Mouse (Mus musculus): ENCODE results near the gene Ppp3ca. TPM values are rescaled to one million over a fixed set of nuclear protein-coding genes. Genes with fewer than 3 reads are reported as not detected.

Ppp3ca gene
- polyA plus RNA-seq, 1 experiment from 2014 or later, result 190 TPM

DNA sequence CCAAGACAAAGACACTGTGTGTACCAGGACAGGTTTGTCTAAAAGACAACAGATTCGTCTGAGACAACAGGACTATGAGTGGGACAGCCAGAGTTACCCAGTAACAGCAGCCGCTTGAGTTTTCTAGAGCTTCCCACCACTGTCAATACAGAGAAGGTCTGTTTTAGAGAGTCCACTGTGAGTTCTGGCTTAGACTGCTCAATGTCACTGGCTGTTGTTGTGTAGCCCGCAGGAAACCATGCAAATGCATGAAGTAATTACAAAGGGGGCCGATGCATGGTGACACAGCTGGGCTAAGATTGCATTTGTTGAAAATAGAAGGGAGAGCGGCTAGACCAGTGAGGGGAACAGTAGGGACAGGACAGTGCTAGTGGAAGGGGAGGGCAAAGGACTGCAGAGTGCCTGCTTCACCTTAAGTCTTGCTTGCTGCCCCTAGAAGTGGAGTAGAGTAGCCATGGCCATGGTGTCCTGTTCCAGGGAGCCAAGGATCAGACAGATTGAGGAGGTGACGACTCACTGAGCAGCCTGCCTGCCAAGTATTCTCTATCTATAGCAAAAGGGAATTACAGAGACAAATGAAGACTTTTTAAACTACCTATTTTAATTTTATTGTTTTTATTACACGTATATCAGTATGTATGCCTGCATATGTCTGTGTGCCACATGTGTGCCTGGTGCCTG lies 174.0 kb downstream of the Ppp3ca start:
- Histone ChIP-seq H3K9ac (replicated peaks) (no peak overlapping the region), H3K4me2 (no peak overlapping the region), H3K27me3 (replicated peaks) (no peaks in the 10 kb centered on the region), H3K9me3 (replicated peaks) (no peaks in the 10 kb centered on the region), H3K4me1 (peaks cover 22% of the 10 kb centered on the region), H3K27ac (replicated peaks) (0 out of 2 replicates have a peak overlapping the region, but pooled peaks have one; percentile 0), H3K36me3 (no peaks in the 10 kb centered on the region), H3K4me3 (replicated peaks) (no peak overlapping the region)
- no peak for ATAC-seq (ENCODE audit: low FRiP score)
- 50% methylated on average over 7 of the region's 7 CpGs for WGBS

DNA sequence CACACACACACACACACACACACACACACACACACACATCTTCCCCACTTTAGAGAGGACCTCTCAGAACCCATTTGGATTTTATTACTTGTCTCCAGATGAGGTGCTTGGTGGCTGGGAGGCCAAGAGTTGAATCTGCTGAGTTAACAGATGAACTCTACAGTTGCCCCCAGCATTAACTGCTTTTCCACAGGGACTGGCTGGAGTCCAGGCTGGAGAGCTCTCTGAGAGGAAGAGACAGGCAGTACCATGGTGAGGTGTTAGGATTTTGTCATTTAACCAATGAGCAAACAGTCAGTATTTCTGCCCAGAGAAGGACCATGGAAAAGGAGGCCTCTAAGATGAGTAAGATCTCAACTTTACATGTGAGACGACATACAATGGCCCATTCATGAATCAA lies 179.1 kb downstream of the Ppp3ca start:
- Histone ChIP-seq H3K36me3 (no peaks in the 10 kb centered on the region), H3K9ac (replicated peaks) (no peak overlapping the region), H3K4me3 (replicated peaks) (no peak overlapping the region), H3K27ac (replicated peaks) (no peak overlapping the region), H3K27me3 (replicated peaks) (no peaks in the 10 kb centered on the region), H3K9me3 (replicated peaks) (no peaks in the 10 kb centered on the region), H3K4me2 (no peak overlapping the region), H3K4me1 (peaks cover 3% of the 10 kb centered on the region)
- WGBS, result 89% methylated on average over 1 of the region's 1 CpGs
- ATAC-seq (ENCODE audit: low FRiP score), result no peak

DNA sequence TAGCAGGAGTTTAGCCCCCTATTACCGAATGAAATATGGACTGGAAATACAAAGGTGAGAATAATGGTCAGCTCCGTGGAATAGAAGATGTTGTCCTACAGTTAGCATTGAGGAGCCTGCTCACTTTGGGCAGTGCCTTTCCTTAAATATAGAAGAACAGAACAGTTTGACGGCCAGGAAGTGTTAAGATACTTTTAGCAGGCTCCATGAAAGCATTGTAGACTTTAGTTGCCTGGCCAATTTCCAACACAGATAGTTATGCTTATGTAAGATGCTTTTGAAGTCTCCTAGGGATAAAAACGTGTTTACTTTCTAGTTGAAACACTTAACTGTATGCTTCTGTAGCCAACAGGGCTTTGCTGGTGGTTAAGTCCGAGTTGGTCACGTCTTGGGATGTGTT lies 183.0 kb downstream of the Ppp3ca start:
- no peak for ATAC-seq (ENCODE audit: low FRiP score)
- Histone ChIP-seq H3K27ac (replicated peaks) (no peak overlapping the region), H3K4me3 (replicated peaks) (no peak overlapping the region), H3K4me2 (no peak overlapping the region), H3K36me3 (no peaks in the 10 kb centered on the region), H3K9me3 (replicated peaks) (no peaks in the 10 kb centered on the region), H3K27me3 (replicated peaks) (no peaks in the 10 kb centered on the region), H3K9ac (replicated peaks) (no peak overlapping the region), H3K4me1 (no peaks in the 10 kb centered on the region)
- WGBS, result 86% methylated on average over 6 of the region's 6 CpGs

DNA sequence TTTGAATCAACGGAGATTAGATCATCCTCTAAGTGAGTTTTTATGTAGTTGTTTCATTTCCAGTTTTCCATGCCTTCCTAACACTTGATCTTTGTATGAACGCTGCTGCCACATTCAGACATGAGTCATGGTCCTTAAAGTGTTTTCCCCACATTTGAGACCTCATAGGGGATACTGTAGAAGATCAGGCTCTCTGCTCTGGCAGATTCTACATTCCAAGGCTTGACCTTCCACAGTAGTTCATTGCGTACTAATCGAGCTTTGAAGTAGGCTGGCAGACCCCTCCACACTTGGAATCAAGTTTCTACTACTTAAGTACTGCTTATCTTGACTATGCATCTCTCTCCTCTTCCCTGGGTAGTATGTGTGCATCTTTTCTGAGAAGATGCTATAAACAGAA lies 183.7 kb downstream of the Ppp3ca start:
- no peak for ATAC-seq (ENCODE audit: low FRiP score)
- Histone ChIP-seq H3K9me3 (replicated peaks) (no peaks in the 10 kb centered on the region), H3K27ac (replicated peaks) (no peak overlapping the region), H3K27me3 (replicated peaks) (no peaks in the 10 kb centered on the region), H3K36me3 (no peaks in the 10 kb centered on the region), H3K4me1 (no peaks in the 10 kb centered on the region), H3K4me2 (no peak overlapping the region), H3K4me3 (replicated peaks) (no peak overlapping the region), H3K9ac (replicated peaks) (no peak overlapping the region)
- 95% methylated on average over 4 of the region's 4 CpGs for WGBS

DNA sequence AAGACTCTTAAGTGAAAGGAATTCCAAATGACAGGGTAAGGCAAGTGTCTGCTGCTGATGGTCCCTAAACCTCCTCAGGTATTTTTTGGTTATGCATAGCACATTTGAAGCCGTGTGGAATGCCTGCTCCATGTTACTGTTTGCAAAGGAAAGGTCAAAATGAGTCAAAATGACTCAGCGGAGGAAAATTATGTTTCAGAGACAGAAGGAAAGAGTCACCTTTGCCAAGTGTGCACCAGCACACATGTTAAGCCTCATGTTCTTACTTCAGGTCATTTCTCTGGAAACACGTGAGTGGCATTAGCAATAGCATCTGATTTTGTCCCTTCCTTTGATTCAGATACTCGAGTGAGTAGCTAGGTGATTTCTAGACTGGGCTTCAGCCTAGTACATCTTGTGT lies 186.1 kb downstream of the Ppp3ca start:
- no peak for ATAC-seq (ENCODE audit: low FRiP score)

DNA sequence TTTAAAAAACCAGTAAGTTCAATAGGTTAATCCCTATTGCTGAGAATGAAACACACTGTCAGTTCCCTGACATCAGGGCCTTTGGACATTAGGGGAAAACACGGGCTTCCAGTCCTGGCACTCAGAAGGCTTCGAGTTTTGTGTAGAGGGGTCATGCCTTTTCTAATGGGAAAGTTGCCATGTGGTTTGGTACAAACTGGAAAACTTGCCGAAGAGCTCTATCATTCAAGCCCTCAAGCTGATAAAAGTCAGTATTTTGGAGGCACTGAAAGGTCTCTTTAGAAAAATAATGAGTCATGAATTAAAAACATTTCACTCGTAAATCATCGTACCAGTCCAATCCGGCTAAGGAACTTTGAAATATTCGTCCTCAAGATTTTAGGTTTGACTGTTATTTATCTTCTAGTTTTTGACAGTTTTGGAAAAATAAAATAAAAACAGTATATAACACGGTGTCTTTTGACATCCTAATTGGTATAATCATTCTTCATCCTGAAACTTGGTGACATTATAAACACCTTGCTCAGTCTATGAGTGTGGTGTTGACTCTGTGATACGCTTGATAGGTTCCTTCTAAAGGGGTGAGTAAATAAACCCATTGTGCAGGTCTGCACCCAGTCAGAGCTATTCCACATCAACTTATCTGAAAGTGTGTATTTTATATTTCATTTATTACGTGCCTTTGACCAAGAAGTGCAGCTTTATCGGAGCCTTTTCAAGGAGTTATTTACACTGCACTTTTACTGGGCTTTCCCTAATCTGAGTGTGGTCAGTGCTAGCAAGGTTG lies 192.3 kb downstream of the Ppp3ca start:
- Histone ChIP-seq H3K27ac (replicated peaks) (no peak overlapping the region), H3K4me2 (no peak overlapping the region), H3K4me3 (replicated peaks) (no peak overlapping the region), H3K4me1 (no peaks in the 10 kb centered on the region), H3K27me3 (replicated peaks) (no peaks in the 10 kb centered on the region), H3K9ac (replicated peaks) (no peak overlapping the region), H3K9me3 (replicated peaks) (no peaks in the 10 kb centered on the region), H3K36me3 (no peaks in the 10 kb centered on the region)
- WGBS, result 84% methylated on average over 11 of the region's 11 CpGs
- ATAC-seq (ENCODE audit: low FRiP score), result no peak

More for the DNA sequence above, 186.1 kb downstream of the Ppp3ca start:
- Histone ChIP-seq H3K9ac (replicated peaks) (no peak overlapping the region), H3K4me3 (replicated peaks) (no peak overlapping the region), H3K36me3 (no peaks in the 10 kb centered on the region), H3K27ac (replicated peaks) (no peak overlapping the region), H3K27me3 (replicated peaks) (no peaks in the 10 kb centered on the region), H3K4me2 (no peak overlapping the region), H3K9me3 (replicated peaks) (no peaks in the 10 kb centered on the region), H3K4me1 (no peaks in the 10 kb centered on the region)
- WGBS, result 91% methylated on average over 4 of the region's 4 CpGs

DNA sequence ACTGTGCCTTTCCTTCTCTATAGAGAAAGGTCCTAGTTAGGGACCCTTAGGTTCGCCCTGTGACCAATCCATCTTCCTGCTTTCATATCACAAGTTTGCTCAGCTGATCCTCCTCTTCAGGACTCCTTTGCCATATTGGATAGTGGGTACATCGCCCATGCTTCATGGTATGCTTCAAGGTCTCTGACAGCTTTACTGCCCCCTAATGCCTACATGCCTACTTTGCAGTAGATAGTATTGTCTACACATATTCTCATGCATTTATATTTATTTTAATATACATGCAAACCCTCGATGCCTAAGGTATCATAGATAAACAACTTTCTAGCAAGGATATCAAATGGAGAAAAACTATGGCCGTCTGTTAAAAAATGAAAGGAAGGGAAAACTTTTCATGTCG lies 193.2 kb downstream of the Ppp3ca start:
- Histone ChIP-seq H3K4me2 (no peak overlapping the region), H3K9me3 (replicated peaks) (no peaks in the 10 kb centered on the region), H3K9ac (replicated peaks) (no peak overlapping the region), H3K4me3 (replicated peaks) (no peak overlapping the region), H3K4me1 (no peaks in the 10 kb centered on the region), H3K27me3 (replicated peaks) (no peaks in the 10 kb centered on the region), H3K36me3 (no peaks in the 10 kb centered on the region), H3K27ac (replicated peaks) (no peak overlapping the region)
- 90% methylated on average over 5 of the region's 5 CpGs for WGBS
- ATAC-seq (ENCODE audit: low FRiP score), result no peak

DNA sequence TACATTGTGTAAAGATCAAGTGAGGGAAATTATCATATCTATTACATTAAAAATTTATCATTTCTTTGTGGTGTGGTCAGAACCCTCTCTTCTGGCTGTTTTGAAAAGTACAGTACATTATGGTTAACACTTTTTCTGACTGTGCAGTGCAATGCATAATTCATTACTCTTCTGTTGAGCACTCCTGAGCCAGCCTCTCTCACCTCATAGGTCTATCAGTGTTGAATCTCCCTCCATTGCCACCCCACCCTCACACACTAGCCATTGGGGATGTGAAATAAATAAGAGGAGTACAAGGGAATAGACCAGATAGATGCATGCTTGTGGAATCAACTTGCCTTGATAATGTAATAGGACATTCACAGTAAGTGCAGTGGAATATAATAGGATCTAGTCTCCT lies 194.4 kb downstream of the Ppp3ca start:
- Histone ChIP-seq H3K27me3 (replicated peaks) (no peaks in the 10 kb centered on the region), H3K4me2 (no peak overlapping the region), H3K9me3 (replicated peaks) (no peaks in the 10 kb centered on the region), H3K36me3 (no peaks in the 10 kb centered on the region), H3K27ac (replicated peaks) (no peak overlapping the region), H3K4me3 (replicated peaks) (no peak overlapping the region), H3K9ac (replicated peaks) (no peak overlapping the region), H3K4me1 (no peaks in the 10 kb centered on the region)
- ATAC-seq (ENCODE audit: low FRiP score), result no peak

DNA sequence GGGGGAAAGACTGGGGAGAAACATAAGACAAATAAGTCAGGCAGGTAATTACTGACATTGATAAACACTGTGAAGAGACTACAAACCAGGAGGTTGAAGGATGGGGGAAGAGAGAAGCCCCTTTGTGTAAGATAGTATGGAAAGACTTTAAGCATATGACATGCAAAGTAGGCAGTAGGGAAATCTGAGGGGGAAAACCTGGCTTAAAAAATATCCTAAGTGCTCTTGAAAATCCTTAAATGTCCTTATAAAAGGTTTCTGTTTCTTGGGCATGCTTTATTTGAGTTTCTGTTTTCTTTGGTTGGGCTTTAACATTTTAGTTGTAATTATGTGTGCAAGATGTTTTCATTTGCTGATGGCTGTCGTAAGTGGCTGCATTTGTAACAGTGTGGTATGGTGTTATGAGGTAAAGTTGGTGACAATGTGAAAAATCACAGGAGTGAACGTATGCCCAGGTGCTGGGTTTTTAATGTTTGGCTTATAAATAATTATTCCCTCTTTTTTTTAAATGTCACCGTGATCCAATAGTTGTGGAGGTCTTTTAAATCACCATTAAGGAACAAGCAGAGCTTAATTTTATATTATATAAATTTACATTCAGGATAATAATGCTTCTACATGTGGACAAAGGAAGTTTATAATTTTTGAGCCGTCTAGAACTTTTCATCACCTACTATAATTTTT lies 195.4 kb downstream of the Ppp3ca start:
- Histone ChIP-seq H3K9me3 (replicated peaks) (no peaks in the 10 kb centered on the region), H3K27me3 (replicated peaks) (no peaks in the 10 kb centered on the region), H3K4me2 (no peak overlapping the region), H3K27ac (replicated peaks) (no peak overlapping the region), H3K36me3 (no peaks in the 10 kb centered on the region), H3K4me1 (0 out of 2 replicates have a peak, but pooled peaks cover 1% of the 10 kb centered on the region), H3K9ac (replicated peaks) (no peak overlapping the region), H3K4me3 (replicated peaks) (no peak overlapping the region)
- ATAC-seq (ENCODE audit: low FRiP score), result no peak
- 90% methylated on average over 4 of the region's 4 CpGs for WGBS

DNA sequence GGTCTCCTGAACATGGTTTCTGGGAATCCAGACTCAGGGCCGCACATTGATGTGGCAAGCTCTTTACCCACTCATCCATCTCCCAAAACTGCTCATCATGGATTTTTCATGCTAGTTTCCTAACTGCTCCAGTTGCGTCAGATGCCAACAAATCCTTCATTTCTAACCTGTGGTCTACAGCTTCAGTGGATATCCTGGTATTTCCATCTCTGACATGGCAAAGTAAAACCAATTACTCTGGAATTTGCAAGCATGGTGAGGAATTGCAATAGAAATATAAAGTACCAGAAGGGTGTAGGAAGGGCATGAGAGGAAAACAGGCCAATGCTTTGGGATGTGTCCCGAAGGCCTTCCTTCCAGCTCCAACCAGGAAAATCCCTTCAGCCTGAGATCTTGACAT lies 196.2 kb downstream of the Ppp3ca start:
- Histone ChIP-seq H3K4me1 (peaks cover 9% of the 10 kb centered on the region), H3K9ac (replicated peaks) (no peak overlapping the region), H3K4me3 (replicated peaks) (no peak overlapping the region), H3K27ac (replicated peaks) (no peak overlapping the region), H3K27me3 (replicated peaks) (no peaks in the 10 kb centered on the region), H3K36me3 (no peaks in the 10 kb centered on the region), H3K9me3 (replicated peaks) (no peaks in the 10 kb centered on the region), H3K4me2 (no peak overlapping the region)
- ATAC-seq (ENCODE audit: low FRiP score), result no peak
- 95% methylated on average over 3 of the region's 3 CpGs for WGBS

DNA sequence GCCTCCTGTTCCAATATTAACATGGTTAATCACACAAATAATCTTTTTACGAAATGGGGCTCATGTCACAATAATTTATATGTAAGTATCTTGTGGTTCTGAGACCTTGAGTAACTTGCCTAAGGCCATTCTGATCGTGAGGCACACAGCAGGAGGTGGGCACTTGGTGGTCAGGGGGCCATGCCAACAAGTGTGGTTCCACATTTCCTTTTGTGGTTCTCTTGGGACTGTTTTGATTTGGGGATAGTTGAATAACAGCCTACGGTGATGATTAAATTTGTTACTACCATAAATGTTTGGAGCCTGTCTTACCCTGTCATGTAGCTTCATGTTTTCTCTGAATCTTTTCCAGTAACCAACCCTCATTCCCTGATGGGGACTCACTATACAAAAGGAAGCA lies 196.6 kb downstream of the Ppp3ca start:
- Histone ChIP-seq H3K9me3 (replicated peaks) (no peaks in the 10 kb centered on the region), H3K27me3 (replicated peaks) (no peaks in the 10 kb centered on the region), H3K4me2 (no peak overlapping the region), H3K27ac (replicated peaks) (no peak overlapping the region), H3K9ac (replicated peaks) (no peak overlapping the region), H3K36me3 (no peaks in the 10 kb centered on the region), H3K4me3 (replicated peaks) (no peak overlapping the region), H3K4me1 (peaks cover 14% of the 10 kb centered on the region)
- ATAC-seq (ENCODE audit: low FRiP score), result no peak
- WGBS, result 69% methylated on average over 3 of the region's 3 CpGs

DNA sequence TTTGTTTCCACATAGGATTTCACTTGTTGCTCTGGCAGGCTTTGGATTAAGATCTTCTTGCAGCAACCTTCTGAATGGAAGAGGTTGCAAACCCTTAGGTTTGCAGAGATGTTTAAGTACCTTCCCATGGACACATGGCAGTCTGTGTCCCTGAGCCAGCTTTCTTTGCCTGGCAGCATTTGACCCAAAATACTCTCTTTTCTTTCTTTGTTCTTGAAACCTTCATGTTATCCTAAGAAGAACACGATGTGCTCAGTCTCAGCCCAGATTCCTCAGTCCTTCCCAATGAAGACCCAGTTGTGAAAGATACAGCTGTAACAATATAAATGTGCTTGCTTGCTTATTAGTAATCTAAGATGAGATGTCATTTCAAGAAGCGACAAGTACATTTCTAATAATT lies 197.4 kb downstream of the Ppp3ca start:
- Histone ChIP-seq H3K36me3 (no peaks in the 10 kb centered on the region), H3K4me1 (peaks cover 22% of the 10 kb centered on the region), H3K9ac (replicated peaks) (no peak overlapping the region), H3K4me2 (no peak overlapping the region), H3K4me3 (replicated peaks) (no peak overlapping the region), H3K27ac (replicated peaks) (no peak overlapping the region), H3K9me3 (replicated peaks) (no peaks in the 10 kb centered on the region), H3K27me3 (replicated peaks) (no peaks in the 10 kb centered on the region)
- 97% methylated on average over 2 of the region's 2 CpGs for WGBS
- ATAC-seq (ENCODE audit: low FRiP score), result no peak
